Mouse (Mus musculus) urinary bladder, postnatal 10 days (tissue): ENCODE data around the gene Tprg.

ENCODE experiments used
- DNase-seq: peaks from one replicate; pipeline ENCODE4 v3.0.0; 2022; ENCODE audit warnings: low spot score

Gene Tprg

DNA sequence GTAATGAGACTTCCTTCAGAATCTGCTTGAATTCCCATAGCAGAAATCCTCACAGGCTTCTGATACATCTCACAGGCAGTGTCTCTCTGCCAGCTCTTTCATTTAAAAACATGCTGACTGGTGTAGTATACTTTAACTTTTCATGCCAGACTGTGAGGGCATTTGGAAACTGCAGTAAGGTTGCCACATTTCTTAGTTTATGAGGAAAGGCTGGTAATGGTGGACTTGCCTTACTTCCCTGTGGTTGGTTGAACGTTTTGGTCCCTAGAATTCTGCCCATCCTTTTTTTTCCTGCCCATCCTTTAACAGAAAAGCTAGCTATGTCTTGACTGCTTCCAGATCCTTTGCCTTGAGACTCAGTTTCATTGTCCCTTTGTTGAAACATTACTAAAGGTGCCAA is 138.8 kb downstream of the Tprg start:
- no peak for DNase-seq

DNA sequence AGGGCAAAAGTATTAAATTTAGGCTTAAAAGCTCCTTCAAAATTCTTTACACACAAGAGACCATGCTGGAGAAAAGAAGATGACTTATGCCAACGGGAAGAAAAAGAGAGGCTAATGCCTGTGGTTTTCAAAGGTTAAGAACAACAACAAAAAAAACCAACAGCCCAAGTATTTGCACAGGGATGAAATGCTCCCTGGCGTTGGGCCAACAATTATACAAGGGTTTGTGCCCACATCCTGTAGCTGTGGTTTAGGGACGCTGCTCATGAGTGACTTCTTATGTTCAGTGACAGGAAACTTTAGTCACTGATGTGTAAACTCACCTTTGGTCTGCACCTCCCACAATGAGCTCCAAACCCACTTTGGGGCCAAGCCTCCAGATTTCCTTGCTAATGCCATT is 139.6 kb downstream of the Tprg start:
- peak; percentile 25 for DNase-seq

DNA sequence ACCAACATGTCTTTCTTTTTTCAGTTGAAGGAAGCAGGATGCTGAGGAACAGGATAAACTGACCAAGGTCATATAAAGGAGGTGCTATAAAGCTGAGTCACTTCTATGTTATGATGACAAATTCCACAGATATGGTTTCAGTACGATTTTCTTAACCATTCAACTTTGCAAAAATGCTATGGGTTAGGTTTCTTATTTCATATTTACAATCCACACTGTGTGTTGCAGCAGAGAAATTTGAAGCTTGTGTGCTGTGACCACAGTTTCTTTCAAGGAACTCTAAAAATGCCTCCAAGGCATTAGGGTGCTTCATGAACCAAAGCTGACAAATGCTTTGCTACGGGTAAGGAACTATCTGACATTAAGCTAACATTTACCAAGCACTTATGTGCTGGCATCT is 153.4 kb downstream of the Tprg start:
- no peak for DNase-seq

DNA sequence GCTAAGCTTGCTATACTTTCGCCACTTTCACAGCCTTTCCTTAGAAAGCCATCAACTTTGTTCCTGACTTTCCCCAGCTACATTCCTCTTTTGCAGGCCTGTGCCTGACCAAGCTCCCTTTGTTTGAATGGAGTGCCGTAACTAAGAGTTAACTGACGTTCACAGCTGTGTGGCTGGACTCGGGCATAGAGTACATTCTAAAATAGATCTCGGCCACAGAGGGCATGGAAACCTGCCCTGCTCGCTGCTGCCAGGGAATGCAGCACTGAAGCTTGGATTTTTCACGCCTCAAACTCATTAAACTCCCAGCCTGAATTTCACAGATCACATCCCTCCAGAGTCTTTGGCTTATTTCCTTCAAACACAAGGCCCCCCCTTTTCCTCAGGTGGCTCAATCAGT is 159.0 kb downstream of the Tprg start:
- no peak for DNase-seq

DNA sequence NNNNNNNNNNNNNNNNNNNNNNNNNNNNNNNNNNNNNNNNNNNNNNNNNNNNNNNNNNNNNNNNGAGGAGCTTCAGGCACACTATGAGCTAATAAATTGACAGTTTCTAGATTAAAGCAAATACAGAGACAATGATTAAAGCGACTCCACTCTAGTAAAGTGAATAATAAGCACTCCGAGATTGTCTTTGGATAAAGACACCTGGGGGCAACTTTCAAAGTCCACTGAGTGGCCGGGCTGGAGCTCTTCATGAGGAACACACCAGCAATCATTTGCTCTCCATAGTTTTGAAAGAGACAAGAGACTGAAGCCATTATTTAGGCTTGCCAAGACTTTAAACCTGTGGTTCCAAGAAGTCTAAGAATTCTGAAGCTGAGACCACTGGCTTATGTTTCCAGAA is 164.9 kb downstream of the Tprg start:
- DNase-seq, result no peak

DNA sequence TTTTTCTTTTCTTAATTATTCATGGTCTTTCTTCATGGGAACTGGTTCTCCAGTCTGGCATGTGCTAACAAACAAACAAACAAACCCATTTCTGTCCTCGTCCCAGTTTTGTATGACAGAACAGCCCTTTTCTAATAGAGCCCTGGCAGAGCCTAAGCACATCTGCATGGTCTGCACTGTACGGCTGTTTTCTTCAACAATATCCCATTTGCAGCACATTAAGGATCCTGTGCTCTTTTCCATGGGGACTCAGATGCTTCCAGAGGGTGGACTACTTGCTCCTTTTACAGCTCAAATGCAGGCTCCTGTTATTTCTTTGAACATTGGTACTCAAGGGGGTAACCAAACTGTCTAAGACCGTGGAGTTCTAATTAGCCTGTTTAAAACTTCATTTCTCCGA is 178.1 kb downstream of the Tprg start:
- DNase-seq, result no peak

DNA sequence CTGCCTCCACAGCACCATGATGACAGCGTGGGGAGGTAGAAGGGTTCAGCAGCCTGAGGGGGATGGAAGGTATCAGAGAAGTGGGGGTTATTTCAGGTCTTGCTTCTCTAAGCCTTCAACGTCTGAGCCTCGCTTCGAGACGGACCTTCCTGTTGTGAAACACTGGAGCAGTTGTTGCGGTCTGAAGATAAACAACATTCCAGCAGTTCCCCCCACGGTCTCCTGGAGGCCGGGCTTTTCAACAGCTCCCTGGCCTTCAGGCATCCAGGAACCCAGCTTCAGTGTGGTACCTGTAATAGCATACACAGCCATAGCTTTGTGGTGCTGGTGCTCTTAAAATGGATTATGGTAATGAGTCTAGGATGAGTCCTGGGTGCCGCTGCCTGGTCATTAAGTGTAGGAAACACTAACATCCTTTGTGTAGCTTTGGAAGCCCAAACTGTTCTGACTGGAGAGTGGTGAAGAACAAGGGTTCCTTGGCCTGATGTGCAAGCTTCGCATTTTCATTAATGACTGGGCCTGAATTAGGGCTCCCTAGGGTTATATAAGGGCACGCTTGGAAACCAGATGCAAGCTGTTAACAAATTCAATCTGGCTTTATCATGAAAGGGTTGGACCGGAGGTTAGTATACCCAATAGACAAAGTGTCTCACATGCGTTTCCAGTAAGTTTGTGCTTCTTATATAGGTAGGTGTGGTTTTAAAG is 179.0 kb downstream of the Tprg start:
- DNase-seq, result no peak

DNA sequence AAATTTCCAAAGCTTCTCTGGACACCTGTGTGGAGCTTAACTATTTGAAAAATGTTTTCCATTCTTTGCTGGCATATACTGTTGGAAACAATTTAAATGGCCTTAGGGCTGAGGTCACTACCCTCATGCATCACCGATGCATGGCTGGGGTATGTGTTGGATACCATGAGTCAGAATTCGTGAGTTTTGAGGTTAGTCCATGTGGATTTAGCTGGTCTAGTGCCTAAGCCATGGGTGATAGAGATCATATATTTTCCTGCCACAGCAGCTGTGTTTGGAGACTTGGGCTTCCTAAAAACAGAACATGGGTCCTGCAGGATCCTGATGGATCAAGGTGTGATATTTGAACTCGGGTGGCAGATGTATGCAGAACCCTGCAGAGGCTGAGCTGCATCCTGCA is 181.4 kb downstream of the Tprg start:
- no peak for DNase-seq

DNA sequence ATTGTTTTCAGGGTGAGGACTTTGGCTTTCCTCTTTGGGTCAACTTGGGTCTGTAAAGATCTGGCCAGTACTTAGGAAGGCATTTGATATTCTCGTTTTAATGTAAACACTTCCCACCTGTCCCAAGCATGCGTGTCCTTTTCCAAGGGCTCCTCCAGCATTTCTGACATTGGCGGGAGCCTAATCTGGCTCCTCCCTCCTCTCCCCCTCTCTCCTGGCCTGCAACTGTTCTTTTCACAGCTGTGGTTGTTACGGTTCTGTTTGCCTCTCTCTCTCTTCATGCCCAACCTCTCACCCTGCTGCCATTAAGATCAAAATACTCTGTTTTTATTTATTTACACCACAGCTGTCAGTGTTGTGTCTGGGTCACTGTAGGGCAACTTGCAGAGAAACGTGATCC is 182.0 kb downstream of the Tprg start:
- DNase-seq, result no peak
